Mouse (Mus musculus) liver, adult 2 months (tissue): Measurements from ENCODE around the gene Cdk8.

Source experiments
- CTCF ChIP-seq: fragments of 200-500 bp; IDR thresholded peaks from 2 replicates; pipeline ENCODE4 v1.5.1; 2011; ENCODE audit warnings: low read depth, low read length, control low read depth
- POLR2A ChIP-seq: fragments of 200-500 bp; IDR thresholded peaks from 2 replicates; pipeline ENCODE4 v1.6.1; 2011; ENCODE audit warnings: low read length, control low read depth; ENCODE audit not compliant: insufficient read depth; ENCODE audit errors: extremely low read depth

- TF ChIP-seq CTCF, result no peak
- TF ChIP-seq POLR2A, result no peak
Measured at GRCm38 (mm10) chr5:146318461-146318860, 87.4 kb downstream of the Cdk8 start.
